Mouse (Mus musculus): Measurements from ENCODE around the gene Tlr5. TPM values are rescaled to one million over a fixed set of nuclear protein-coding genes. Genes with fewer than 3 reads are reported as not detected.

Gene Tlr5
- polyA plus RNA-seq (2012; rRNA removed; ENCODE audit: low replicate concordance) = 0.21 and 0.49 TPM in 2 replicates

DNA sequence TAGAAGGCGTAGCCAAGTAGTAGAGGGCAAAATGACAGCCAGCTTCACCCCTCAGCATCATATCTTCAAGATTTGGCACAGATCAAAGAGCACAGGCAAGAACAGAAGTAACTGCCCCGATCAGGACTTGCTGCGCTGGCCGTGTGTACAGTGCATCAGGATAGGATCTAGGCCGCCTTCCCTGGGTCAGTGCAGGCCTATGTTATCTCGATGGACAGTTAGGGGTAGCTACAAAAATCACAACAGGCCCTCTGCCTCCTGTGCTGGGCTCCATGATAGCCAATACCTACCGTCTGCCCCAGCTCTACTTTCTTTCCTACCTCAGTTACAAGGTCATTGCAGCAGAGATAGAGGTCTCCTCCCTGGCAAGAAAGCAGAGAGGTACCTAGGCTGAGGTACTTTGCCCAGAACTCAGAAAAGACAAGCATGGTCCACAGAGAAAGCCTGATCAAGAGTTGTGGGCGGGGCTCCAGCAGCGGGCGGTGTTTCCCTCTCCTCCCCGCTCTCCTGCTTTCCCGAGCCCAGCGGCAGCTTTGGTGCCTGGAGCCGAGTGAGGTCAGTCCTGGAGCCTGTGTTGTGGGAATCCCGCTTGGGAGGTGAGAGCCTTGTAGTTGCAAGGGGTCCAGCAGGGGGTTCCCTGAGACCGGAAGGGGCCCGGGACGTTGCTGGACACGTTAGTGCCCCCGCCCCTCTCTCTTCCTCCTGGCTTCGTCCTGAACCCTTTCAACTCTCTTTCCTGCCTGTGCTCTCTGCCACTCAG is at the start of gene Tlr5:
Tlr5 (plus strand) TSS at position 502 of the 760 bp plus-strand sequence.

Other genes with a start within 250 kb of the Tlr5 start
- gene Ccdc185, start 205.6 kb upstream of the Tlr5 start, polyA plus RNA-seq (2012; rRNA removed; ENCODE audit: low replicate concordance) = not detected in 2 replicates
- gene Susd4, start 190.9 kb upstream of the Tlr5 start, polyA plus RNA-seq (2012; rRNA removed; ENCODE audit: low replicate concordance) = 0.72 and 0.81 TPM in 2 replicates